Mouse (Mus musculus): ENCODE results near the gene Rnpc3. TPM values are rescaled to one million over a fixed set of nuclear protein-coding genes. Genes with fewer than 3 reads are reported as not detected.

The Rnpc3 gene
- polyA plus RNA-seq, 1 experiment from 2014 or later, result 41.3 TPM

- H3K4me2 ChIP-seq (ENCODE audit: low read length), result no peak overlapping the region
- H3K27ac ChIP-seq, result no peak overlapping the region
- H3K4me1 ChIP-seq (replicated peaks; ENCODE audit: insufficient read depth, low read length), result no peaks in the 10 kb centered on the region
- no peak overlapping the region for H3K4me3 ChIP-seq (replicated peaks; ENCODE audit: low read depth, low read length)
- ATAC-seq (replicated peaks; ENCODE audit: low FRiP score, low read depth), result no peak
- DNase-seq (ENCODE audit: low spot score), result no peak
- no peaks in the 10 kb centered on the region for H3K27me3 ChIP-seq (ENCODE audit: insufficient read depth, low read length)
- 0 out of 2 replicates have a peak, but pooled peaks cover 3% of the 10 kb centered on the region for H3K36me3 ChIP-seq (ENCODE audit: insufficient read depth, low read length)
- TF ChIP-seq CTCF (IDR thresholded peaks at IDR 0.05; ENCODE audit: low read depth), result no peak
- no peaks in the 10 kb centered on the region for H3K9me3 ChIP-seq (replicated peaks; ENCODE audit: low read length)
- no peak overlapping the region for H3K9ac ChIP-seq (ENCODE audit: low read depth, low read length)
Observed at GRCm38 (mm10) chr3:113631611-113632010, 1.7 kb upstream of the Rnpc3 start.

- H3K4me2 ChIP-seq (ENCODE audit: low read length), result peak overlapping the region; percentile 74
- ATAC-seq (replicated peaks; ENCODE audit: low FRiP score, low read depth), result peak; percentile 21; the same call in 1 of the 2 replicates
- H3K27ac ChIP-seq, result peak overlapping the region; percentile 100
- H3K9ac ChIP-seq (ENCODE audit: low read depth, low read length), result peak overlapping the region; percentile 86
- H3K36me3 ChIP-seq (ENCODE audit: insufficient read depth, low read length), result 0 out of 2 replicates have a peak, but pooled peaks cover 3% of the 10 kb centered on the region
- TF ChIP-seq CTCF (IDR thresholded peaks at IDR 0.05; ENCODE audit: low read depth), result no peak
- peak overlapping the region; percentile 65 for H3K4me3 ChIP-seq (replicated peaks; ENCODE audit: low read depth, low read length)
- H3K27me3 ChIP-seq (ENCODE audit: insufficient read depth, low read length), result no peaks in the 10 kb centered on the region
- no peaks in the 10 kb centered on the region for H3K4me1 ChIP-seq (replicated peaks; ENCODE audit: insufficient read depth, low read length)
- no peaks in the 10 kb centered on the region for H3K9me3 ChIP-seq (replicated peaks; ENCODE audit: low read length)
- DNase-seq (ENCODE audit: low spot score), result peak; percentile 58
- WGBS, result 14% methylated on average over 13 of the region's 13 CpGs
Observed at GRCm38 (mm10) chr3:113630564-113630963, 615 bp upstream of the Rnpc3 start.

- ATAC-seq (replicated peaks; ENCODE audit: low FRiP score, low read depth) (no peak), DNase-seq (ENCODE audit: low spot score) (no peak)
- H3K27me3 ChIP-seq (ENCODE audit: insufficient read depth, low read length), result no peaks in the 10 kb centered on the region
- H3K36me3 ChIP-seq (ENCODE audit: insufficient read depth, low read length), result peaks cover 10% of the 10 kb centered on the region; the same call in 1 of the 2 replicates
- no peaks in the 10 kb centered on the region for H3K4me1 ChIP-seq (replicated peaks; ENCODE audit: insufficient read depth, low read length)
- TF ChIP-seq CTCF (IDR thresholded peaks at IDR 0.05; ENCODE audit: low read depth), result no peak
- H3K9ac ChIP-seq (ENCODE audit: low read depth, low read length), result no peak within 1 kb of the TSS
- 88% methylated on average over 2 of the region's 2 CpGs for WGBS
- no peak within 1 kb of the TSS for H3K4me2 ChIP-seq (ENCODE audit: low read length)
- H3K27ac ChIP-seq, result no peak within 1 kb of the TSS
- no peak within 1 kb of the TSS for H3K4me3 ChIP-seq (replicated peaks; ENCODE audit: low read depth, low read length)
- H3K9me3 ChIP-seq (replicated peaks; ENCODE audit: low read length), result no peaks in the 10 kb centered on the region
Observed at GRCm38 (mm10) chr3:113606599-113606998, 23.4 kb downstream of the Rnpc3 start, which contains the start of gene Amy1. Gene Amy1 (minus strand): TSS chr3:113606699.

GRCm38 (mm10) chr3:113590844-113591243 lies 39.1 kb downstream of the Rnpc3 start:
- Histone ChIP-seq H3K27ac (no peak overlapping the region), H3K9me3 (replicated peaks; ENCODE audit: low read length) (no peaks in the 10 kb centered on the region), H3K4me2 (ENCODE audit: low read length) (no peak overlapping the region), H3K36me3 (ENCODE audit: insufficient read depth, low read length) (no peaks in the 10 kb centered on the region), H3K4me1 (replicated peaks; ENCODE audit: insufficient read depth, low read length) (no peaks in the 10 kb centered on the region), H3K27me3 (ENCODE audit: insufficient read depth, low read length) (no peaks in the 10 kb centered on the region), H3K4me3 (replicated peaks; ENCODE audit: low read depth, low read length) (no peak overlapping the region), H3K9ac (ENCODE audit: low read depth, low read length) (no peak overlapping the region)
- TF ChIP-seq CTCF (IDR thresholded peaks at IDR 0.05; ENCODE audit: low read depth), result no peak
- DNase-seq (ENCODE audit: low spot score), result no peak
- WGBS, result 84% methylated on average over 1 of the region's 1 CpGs
- no peak for ATAC-seq (replicated peaks; ENCODE audit: low FRiP score, low read depth)

GRCm38 (mm10) chr3:113574578-113574977 lies 55.4 kb downstream of the Rnpc3 start:
- Histone ChIP-seq H3K36me3 (ENCODE audit: insufficient read depth, low read length) (no peaks in the 10 kb centered on the region), H3K4me2 (ENCODE audit: low read length) (no peak overlapping the region), H3K9ac (ENCODE audit: low read depth, low read length) (no peak overlapping the region), H3K27ac (no peak overlapping the region), H3K4me3 (replicated peaks; ENCODE audit: low read depth, low read length) (no peak overlapping the region), H3K4me1 (replicated peaks; ENCODE audit: insufficient read depth, low read length) (no peaks in the 10 kb centered on the region), H3K9me3 (replicated peaks; ENCODE audit: low read length) (no peaks in the 10 kb centered on the region), H3K27me3 (ENCODE audit: insufficient read depth, low read length) (no peaks in the 10 kb centered on the region)
- no peak for ATAC-seq (replicated peaks; ENCODE audit: low FRiP score, low read depth)
- no peak for DNase-seq (ENCODE audit: low spot score)
- 61% methylated on average over 4 of the region's 4 CpGs for WGBS
- no peak for TF ChIP-seq CTCF (IDR thresholded peaks at IDR 0.05; ENCODE audit: low read depth)

- 48% methylated on average over 2 of the region's 2 CpGs for WGBS
- no peak overlapping the region for H3K9ac ChIP-seq (ENCODE audit: low read depth, low read length)
- H3K4me2 ChIP-seq (ENCODE audit: low read length), result no peak overlapping the region
- H3K4me1 ChIP-seq (replicated peaks; ENCODE audit: insufficient read depth, low read length), result no peaks in the 10 kb centered on the region
- H3K4me3 ChIP-seq (replicated peaks; ENCODE audit: low read depth, low read length), result no peak overlapping the region
- H3K9me3 ChIP-seq (replicated peaks; ENCODE audit: low read length), result no peaks in the 10 kb centered on the region
- no peak overlapping the region for H3K27ac ChIP-seq
- no peak for ATAC-seq (replicated peaks; ENCODE audit: low FRiP score, low read depth)
- H3K27me3 ChIP-seq (ENCODE audit: insufficient read depth, low read length), result no peaks in the 10 kb centered on the region
- TF ChIP-seq CTCF (IDR thresholded peaks at IDR 0.05; ENCODE audit: low read depth), result no peak
- no peaks in the 10 kb centered on the region for H3K36me3 ChIP-seq (ENCODE audit: insufficient read depth, low read length)
- peak; percentile 12 for DNase-seq (ENCODE audit: low spot score)
Observed at GRCm38 (mm10) chr3:113574138-113574537, 55.8 kb downstream of the Rnpc3 start.

- Histone ChIP-seq H3K36me3 (ENCODE audit: insufficient read depth, low read length) (no peaks in the 10 kb centered on the region), H3K27ac (no peak overlapping the region), H3K27me3 (ENCODE audit: insufficient read depth, low read length) (no peaks in the 10 kb centered on the region), H3K9ac (ENCODE audit: low read depth, low read length) (no peak overlapping the region), H3K4me3 (replicated peaks; ENCODE audit: low read depth, low read length) (no peak overlapping the region), H3K9me3 (replicated peaks; ENCODE audit: low read length) (no peaks in the 10 kb centered on the region), H3K4me2 (ENCODE audit: low read length) (no peak overlapping the region), H3K4me1 (replicated peaks; ENCODE audit: insufficient read depth, low read length) (no peaks in the 10 kb centered on the region)
- DNase-seq (ENCODE audit: low spot score), result no peak
- TF ChIP-seq CTCF (IDR thresholded peaks at IDR 0.05; ENCODE audit: low read depth), result no peak
- 78% methylated on average over 3 of the region's 3 CpGs for WGBS
- ATAC-seq (replicated peaks; ENCODE audit: low FRiP score, low read depth), result no peak
Observed at GRCm38 (mm10) chr3:113572158-113572557, 57.8 kb downstream of the Rnpc3 start.

Other genes starting within 250 kb of the Rnpc3 start
- not detected in 2 replicates for gene Amy2a1, start 97.7 kb downstream of the Rnpc3 start, polyA plus RNA-seq (2015; fragmentation: Nextera tagmentation; extraction: Ambion mirVana)
- gene Amy1, start 23.4 kb downstream of the Rnpc3 start, polyA plus RNA-seq (2015; fragmentation: Nextera tagmentation; extraction: Ambion mirVana), result 1.5 and 2.9 TPM in 2 replicates